Mouse (Mus musculus) right cerebral cortex, postnatal 14 days (tissue): ENCODE measurements around the gene Gramd4.
A peak's percentile ranks its signal among the peaks of the same experiment; 100 is the strongest.
"Not testable (repeated sequence)": the region's sequence is repeated elsewhere in the genome, so short reads cannot be mapped to it uniquely, and the experiment has no call there.

Source experiments
- DNase-seq: peaks from one replicate; pipeline ENCODE4 v3.0.0; 2022

Gene Gramd4

DNA sequence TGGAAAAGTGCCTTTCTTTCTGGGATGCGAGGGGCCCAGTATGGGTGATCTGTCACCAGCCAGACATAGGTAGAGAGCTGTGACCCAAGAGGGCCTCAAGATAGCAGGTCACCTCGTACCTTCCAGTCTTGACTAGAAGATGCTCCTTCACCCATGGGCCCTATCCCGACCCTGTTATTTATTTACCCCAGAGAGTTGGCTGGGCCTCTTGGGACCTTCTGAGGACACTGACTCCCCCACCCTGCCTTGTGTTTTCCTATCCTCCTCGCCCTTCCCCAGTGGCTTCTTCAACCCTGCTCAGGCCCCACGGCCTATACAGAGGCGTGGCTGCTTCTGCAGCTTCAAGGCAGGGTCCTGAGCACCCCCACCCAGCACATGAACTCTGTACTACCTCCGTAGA, 61.7 kb downstream of the Gramd4 start:
- no peak for DNase-seq

DNA sequence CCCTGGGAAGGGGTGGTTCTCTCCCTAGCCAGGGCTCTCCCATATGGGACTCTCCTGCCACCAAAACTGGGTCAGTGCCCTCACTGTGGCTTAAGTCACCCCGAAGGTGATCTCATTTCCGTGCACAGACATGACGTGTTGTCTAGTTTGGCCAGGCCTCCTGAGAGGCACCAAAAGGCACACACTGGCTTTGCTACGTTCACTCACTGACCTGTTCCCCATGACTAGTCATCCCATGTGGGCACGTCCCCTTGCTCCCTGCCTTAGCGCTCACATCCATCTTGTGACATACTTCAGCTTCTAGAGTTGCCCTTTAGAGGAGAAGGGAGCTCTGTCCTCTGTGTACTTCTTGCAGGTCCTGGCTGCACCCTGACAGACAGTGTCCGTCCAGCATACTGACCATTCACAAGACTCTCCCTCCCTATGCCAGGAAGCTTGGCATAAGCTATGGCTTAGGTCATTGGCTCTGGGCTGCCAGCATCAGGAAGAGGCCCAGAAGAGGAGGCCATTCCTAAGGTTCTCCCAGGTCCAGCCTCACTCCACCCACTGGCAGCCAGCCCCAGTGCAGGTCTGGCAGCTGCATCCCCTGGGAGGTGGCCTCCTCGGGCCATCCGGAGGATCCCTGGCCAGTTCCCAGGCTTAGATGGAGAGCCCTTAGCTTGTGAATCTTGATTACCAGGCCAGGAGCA, 64.9 kb downstream of the Gramd4 start:
- DNase-seq = no peak

GRCm38 (mm10) chr15:86123409-86123808, 65.9 kb downstream of the Gramd4 start:
- no peak for DNase-seq

DNA sequence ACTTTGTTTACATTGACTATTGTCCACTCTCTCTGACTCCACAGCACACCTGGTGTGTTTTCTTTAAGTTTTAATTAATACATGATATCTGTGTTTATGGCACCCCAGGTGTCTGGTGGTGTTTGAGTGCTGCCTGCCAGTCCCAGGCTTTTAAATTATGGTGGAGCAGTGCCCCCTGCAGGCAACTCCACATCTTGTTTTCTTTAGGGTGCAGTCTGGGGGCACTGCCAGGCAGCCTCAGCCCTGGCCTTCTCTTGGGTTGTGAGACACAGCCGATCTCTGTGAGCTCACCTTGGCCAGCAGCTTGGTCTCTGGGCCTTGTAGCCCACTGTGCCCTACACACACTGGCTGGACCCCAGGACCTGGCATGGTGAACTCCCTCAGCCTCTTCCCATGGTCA, 66.9 kb downstream of the Gramd4 start:
- peak; percentile 78 for DNase-seq

GRCm38 (mm10) chr15:86129036-86129435, 71.5 kb downstream of the Gramd4 start:
- no peak for DNase-seq

GRCm38 (mm10) chr15:86130657-86131056, 73.2 kb downstream of the Gramd4 start:
- DNase-seq = no peak

GRCm38 (mm10) chr15:86134941-86135783, 77.7 kb downstream of the Gramd4 start:
- peak; percentile 87 for DNase-seq

DNA sequence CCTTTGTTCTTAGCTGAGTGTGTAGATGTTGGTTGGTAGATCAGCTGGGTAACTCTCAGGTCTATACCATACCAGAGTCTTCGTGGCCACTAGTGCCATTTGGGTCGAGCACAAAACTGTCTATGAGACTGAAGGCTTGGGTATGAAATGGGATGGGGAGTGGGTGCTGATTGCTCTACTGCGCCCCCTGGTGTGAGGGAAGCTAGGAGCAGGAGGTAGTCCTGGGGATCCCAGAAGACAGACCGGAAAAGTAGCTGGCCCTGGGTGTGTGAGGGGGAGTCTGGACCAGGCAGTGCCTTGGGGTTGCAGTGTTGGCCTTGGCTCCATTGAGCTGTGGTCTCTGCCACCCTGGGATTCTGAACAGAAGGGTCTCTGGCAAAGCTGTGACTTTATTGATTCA, 80.1 kb downstream of the Gramd4 start:
- peak; percentile 57 for DNase-seq

- peak; percentile 75 for DNase-seq
These were observed 82.8 kb downstream of the Gramd4 start for GRCm38 (mm10) chr15:86140323-86140722.

GRCm38 (mm10) chr15:86144577-86144976, 87.1 kb downstream of the Gramd4 start:
- no peak for DNase-seq

GRCm38 (mm10) chr15:86145046-86145445, 87.6 kb downstream of the Gramd4 start:
- no peak for DNase-seq

GRCm38 (mm10) chr15:86146922-86147321, 89.4 kb downstream of the Gramd4 start:
- DNase-seq = no peak

GRCm38 (mm10) chr15:86150593-86150992, 93.1 kb downstream of the Gramd4 start:
- DNase-seq = no peak

GRCm38 (mm10) chr15:86153481-86153960, 96.0 kb downstream of the Gramd4 start:
- DNase-seq = no peak

- DNase-seq = no peak
These were observed 99.0 kb downstream of the Gramd4 start for GRCm38 (mm10) chr15:86156492-86156891.

GRCm38 (mm10) chr15:86159093-86159492, 101.6 kb downstream of the Gramd4 start:
- no peak for DNase-seq

- DNase-seq = no peak
These were observed 102.2 kb downstream of the Gramd4 start for GRCm38 (mm10) chr15:86159719-86160118.

DNA sequence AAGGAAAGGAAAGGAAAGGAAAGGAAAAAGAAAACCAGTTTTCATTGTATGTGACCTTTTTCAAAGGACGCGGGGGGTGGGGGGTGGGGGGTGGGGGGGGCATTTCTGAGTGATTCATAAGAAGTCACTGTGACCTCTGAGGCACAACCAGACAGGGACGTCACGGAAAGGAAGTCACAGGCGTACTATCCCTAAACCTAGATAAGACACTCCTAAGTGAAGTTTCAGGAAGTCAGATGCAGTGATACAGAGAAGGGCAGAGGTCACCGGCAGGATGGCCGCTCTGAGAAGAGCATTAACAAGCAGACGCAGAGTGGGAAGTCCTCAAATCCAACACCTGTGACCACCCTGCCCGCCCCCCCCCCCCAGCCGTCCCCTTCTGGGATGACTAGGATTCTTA, 103.4 kb downstream of the Gramd4 start:
- no peak for DNase-seq

GRCm38 (mm10) chr15:86161800-86162199, 104.3 kb downstream of the Gramd4 start:
- not testable (repeated sequence) for DNase-seq

GRCm38 (mm10) chr15:86164718-86165345, 107.3 kb downstream of the Gramd4 start:
- no peak for DNase-seq

DNA sequence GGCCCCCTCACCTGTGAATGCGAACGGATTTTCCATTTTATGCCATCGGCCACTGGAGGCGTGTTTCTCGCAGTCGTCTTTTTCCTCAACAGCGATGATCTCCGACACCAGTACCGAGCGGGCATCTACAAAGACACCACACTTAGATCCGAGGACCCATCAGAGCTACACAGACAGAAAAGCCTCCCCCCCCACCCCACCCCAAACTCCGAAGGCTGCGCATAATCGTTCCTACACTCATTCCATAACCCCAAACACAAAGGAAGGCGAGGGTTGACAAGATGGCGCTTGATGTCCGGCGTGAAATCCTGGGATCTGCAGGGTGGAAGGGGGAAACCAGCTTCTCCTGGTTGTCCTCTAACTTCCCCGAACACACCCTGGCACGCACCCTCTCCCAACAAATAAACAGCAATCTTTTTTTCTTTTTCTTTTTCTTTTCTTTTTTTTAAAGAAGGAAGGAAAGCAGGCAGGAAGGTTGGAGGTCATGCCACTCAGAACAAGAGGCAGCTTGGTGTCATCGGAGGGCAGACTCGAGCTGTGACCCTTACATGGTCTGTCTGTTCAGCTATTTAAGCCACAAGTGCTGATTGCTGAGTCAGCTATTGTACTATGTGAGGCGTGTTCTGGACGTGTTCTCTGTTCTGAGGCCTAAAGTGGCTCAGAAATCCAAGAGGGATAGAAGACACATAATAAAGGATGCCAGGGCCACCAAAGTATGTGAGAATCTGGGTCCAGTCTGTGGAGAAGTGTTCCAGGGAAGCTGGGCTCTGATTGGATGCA, 108.5 kb downstream of the Gramd4 start:
- DNase-seq = no peak

DNA sequence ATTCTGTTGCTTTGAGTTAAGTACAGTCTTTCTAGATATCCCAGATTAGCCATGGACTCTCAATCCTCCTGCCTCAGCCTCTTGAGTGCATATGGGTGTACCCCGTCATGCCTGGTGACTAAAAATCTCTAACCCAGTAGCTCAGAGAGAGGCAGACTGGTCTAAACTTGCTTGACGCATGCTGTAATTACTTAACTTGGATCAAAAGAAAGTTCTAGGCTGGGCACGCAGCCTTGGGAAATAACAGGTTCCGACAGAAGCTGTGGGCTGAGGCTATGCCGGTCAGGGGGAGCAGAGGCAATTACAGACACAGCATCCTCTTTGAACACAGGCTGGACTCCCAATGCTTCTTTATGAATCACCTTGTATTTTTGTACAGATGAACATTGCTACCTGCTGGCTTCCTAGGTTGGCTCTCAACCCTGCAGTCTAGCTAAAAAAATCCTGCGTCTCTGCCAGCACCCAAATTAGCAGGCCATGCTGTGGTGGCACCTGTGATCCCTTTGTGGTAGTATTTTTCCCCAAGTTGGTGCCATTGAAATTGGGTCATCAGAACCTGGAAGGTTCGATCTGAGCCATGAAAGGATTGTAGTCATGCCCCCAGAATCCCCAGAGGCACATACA, 109.6 kb downstream of the Gramd4 start:
- DNase-seq = no peak
